Mouse (Mus musculus) spleen, postnatal 36 days (tissue): ENCODE results near the gene Hsd17b14.
A peak's percentile ranks its signal among the peaks of the same experiment; 100 is the strongest.

Experiments
- DNase-seq, 2 experiments: peaks; one replicate each; pipeline ENCODE4 v3.0.0; 2022; ENCODE audit warnings: low spot score in 2 of 2, mixed read lengths in 1 of 2

Gene Hsd17b14

DNA sequence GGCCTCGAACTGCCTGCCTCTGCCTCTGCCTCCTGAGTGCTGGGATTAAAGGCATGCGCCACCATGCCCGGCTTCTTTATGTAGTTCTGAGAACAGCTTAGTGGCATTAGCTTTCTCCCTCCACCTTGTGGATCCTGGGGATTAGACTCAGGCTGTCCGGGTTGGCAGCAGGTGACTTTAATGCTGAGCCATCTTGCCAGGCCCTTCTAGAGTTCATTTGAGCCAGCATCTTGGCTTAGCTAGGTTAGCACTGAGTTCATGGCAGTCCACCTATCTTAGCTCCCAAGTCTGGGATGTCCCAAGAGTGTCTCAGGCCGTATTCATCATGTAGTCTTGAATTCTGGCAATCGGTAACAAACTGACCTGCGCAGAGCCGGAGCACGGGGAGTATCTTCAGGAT, 10.8 kb downstream of the Hsd17b14 start:
- DNase-seq, result no peak

GRCm38 (mm10) chr7:45567112-45567779, 12.6 kb downstream of the Hsd17b14 start:
- DNase-seq, result no peak

GRCm38 (mm10) chr7:45567780-45568516, 13.3 kb downstream of the Hsd17b14 start:
- peak; percentile 91 to 92 for DNase-seq

DNA sequence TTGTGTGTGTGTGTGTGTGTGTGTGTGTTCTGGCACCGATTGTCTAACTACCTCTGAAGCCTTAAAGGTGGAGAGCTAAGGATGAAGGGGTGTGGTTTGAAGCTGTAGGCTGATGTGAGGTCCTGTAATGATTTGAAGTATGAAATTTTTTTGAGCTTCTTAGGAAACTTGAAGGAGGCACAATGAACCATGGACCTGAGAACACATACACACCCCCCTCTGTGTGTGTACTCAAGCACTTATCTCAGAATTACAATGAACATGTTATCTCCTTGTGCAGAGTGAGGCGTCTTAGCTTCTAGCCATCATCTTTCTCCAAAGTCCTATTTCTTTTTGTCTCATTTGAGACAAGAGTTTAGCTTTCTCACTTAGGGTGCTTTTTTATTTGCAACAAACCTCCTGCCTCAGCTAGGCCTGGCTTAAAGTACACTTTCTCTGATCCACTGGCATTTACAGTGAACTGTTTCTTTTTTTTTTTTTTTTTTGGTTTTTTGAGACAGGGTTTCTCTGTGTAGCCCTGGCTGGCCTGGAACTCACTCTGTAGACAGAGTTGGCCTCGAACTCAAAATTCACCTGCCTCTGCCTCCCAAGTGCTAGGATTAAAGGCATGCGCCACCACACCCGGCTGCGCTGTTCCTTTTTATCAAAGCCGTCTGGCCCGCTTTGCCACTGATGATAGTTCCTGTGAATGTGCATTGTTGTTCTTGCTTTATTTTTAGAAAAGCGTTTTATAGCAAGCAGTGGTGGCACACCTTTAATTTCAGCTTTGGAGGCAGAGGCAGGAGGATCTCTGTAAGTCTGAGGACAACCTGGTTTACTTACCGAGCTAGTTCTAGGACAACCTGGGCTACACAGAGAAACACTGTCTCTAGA, 14.1 kb downstream of the Hsd17b14 start:
- DNase-seq, result no peak

DNA sequence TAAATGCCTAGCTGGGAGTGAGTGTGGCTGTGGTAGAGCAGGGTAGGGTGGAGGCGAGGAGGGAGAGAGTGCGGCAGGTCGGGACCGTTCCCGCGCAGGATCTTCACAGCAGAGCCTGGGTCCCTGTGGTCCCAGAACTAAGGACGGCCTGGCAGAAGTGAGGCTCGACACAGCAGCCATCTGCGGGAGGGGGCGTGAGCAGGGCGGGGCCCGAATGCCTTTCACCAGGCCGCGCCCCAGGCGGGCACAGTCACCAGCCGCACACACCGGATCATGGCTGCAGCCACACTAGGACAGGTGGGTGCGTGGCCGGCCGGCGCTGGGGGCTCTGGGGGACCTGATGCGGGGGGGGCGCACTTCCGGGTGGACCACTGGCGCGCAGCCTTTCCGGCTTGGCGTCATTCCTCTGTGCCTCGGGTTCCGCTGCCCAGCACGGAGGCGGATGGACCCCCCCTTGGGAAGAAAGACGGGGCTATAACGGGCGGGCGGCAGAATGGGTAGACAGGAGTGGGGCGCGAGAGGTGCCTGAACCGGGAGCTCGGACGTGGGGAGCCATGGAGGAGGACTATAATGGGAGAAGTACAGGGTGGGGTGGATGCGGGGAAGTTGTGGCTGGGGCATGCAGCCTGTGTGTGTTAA, 15.5 kb downstream of the Hsd17b14 start, which contains the start of gene Bcat2:
Gene Bcat2, plus strand, starts transcription at position 51 of the 639 bp plus-strand sequence.
- peak; percentile 82 for DNase-seq

- DNase-seq, result no peak
Measured at GRCm38 (mm10) chr7:45571966-45572365, 17.3 kb downstream of the Hsd17b14 start.

- no peak for DNase-seq
Measured at GRCm38 (mm10) chr7:45573954-45574353, 19.3 kb downstream of the Hsd17b14 start.

- no peak for DNase-seq
Measured at GRCm38 (mm10) chr7:45574472-45575379, 20.0 kb downstream of the Hsd17b14 start.

- no peak for DNase-seq
Measured at GRCm38 (mm10) chr7:45585923-45586322, 31.2 kb downstream of the Hsd17b14 start.

DNA sequence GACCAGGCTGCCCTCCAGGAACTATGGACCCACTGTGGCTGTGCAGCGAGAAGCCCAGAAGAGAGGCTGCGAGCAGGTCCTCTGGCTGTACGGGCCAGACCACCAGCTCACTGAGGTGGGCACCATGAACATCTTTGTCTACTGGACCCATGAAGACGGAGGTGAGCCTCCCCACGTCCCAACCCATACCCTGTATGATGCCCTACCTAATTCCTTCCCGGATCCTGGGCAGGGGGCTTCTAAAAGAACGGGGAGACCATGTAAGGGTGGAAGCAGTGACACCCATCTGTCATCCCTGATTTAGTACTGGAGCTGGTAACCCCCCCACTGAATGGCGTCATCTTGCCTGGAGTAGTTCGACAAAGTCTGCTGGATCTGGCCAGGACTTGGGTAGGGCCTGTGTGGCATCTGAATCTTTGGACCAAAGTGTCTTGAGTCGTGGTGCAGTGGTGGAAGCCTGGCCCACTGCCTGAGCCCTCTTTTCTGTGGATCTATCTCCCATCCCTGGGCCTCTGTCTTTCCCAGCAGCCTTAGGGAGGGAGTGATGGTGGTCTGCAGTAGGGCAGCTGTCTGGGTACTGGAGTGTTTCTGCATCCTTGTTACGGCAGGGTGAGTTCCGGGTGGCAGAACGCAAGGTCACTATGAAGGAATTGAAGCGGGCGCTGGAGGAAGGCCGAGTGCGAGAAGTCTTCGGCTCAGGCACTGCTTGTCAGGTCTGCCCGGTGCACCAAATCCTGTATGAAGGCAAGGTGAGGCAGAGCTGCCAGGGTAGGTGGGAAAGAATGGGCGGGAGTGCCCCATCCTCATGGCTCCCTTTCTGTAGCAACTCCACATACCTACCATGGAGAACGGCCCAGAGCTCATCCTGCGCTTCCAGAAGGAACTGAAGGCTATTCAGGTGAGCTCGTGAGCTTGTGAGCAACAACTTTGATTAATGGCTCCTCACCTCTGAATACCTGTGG, 33.2 kb downstream of the Hsd17b14 start:
- no peak for DNase-seq

DNA sequence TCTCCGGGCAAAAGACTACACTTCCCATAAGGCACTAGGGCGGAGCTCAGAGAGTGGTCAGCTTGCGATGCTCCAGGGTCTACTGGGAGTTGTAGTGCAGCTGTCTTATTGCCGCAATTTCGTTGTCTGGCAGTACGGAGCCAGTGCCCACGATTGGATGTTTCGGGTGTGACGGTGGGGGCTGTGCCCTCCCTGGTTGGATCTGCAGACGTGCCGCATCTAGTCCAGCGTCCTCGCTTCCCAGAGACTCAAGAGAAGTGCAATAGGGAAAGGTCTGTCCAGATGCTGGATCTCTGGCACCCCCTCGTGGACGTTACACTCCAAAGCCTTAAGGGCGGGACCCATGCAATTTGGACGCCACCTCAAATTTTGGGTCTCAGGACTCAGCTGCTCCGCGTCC, 34.5 kb downstream of the Hsd17b14 start:
- peak; percentile 80 to 85 for DNase-seq

GRCm38 (mm10) chr7:45589898-45590297, 35.2 kb downstream of the Hsd17b14 start:
- no peak for DNase-seq

GRCm38 (mm10) chr7:45590874-45591273, 36.2 kb downstream of the Hsd17b14 start:
- no peak for DNase-seq

DNA sequence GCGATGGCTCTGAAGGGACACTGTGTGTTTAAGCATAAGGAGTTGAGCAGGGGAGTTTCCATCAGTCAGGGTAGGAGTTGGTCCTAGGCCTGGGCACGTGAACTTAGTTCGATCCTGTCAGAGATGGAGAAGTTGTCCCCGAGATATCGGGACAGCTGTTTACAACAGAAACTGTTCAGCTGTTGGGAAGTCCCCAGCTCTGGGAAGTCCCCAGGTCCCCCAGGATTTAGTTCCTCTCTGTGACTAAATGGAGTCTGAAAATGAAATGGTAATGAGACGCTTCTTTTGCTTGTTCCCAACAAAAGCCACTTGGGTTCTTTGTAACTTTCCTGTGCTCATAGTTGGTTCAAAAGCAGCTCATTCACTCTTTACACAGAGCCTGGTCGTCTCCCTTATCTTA, 37.2 kb downstream of the Hsd17b14 start:
- peak; percentile 59 to 65 for DNase-seq

- peak; percentile 62 to 73 for DNase-seq
Measured at GRCm38 (mm10) chr7:45593118-45593815, 38.6 kb downstream of the Hsd17b14 start.

DNA sequence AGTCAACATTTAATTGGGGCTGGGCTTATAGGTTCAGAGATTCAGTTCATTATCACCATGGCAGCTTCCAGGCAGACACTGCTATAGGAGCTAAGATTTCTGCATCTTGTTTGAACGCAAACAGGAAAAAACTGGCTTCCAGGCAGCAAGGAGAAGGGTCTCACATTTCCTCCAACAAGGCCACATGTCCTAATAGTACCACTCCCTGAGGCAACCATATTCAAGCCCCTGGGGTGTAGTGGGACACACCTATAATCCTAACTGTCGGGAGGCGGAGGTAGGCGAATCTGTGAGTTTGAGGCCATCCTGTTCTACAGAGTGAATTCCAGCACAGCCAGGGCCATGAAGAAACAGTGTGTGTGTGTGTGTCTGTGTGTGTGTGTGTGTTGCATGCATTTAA, 40.5 kb downstream of the Hsd17b14 start:
- DNase-seq, result no peak

- DNase-seq, result no peak
Measured at GRCm38 (mm10) chr7:45596107-45596506, 41.4 kb downstream of the Hsd17b14 start.

DNA sequence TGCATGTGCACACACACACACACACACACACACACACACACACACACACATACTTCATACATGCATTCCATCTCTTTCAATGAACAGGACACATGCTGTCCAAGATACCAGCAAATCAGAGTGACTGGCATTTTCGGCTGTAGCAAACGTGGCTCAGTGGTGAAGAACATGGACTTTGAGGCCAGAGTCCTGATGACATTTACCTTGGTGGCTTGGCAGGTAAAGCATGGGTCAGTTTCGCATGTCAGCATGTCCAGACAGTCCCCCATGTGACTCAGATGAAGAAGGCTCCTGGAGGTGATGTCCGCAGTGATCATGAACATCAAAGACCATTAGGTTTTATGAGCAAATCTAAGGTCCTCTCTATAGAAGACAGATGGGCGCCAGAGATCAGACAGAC, 42.3 kb downstream of the Hsd17b14 start:
- no peak for DNase-seq

DNA sequence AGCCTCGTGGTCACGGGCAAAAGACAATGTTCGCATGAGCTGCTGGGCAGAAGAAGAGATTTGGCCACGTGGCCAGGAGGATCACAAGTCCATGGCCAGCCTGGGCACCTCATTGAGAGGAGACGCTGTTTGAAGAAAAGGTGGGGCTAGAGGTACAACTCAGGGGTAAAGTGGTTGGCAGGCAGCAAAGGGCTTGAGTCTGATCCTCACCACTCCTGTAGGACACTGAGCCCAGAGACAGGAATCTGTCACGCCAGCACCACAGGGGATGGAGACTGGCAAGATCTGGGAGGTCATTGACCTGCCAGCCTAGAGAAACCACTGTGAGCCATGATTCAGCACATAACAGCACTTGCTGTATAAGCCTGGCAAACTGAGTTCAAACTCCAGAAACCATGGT, 42.8 kb downstream of the Hsd17b14 start:
- no peak for DNase-seq
